Mouse (Mus musculus) neural tube, embryonic 12.5 days (tissue): Measurements from ENCODE around the gene Cc2d2b. TPM values are rescaled to one million over a fixed set of nuclear protein-coding genes. Genes with fewer than 3 reads are reported as not detected.

Source experiments
- ATAC-seq: fragments of 200-750 bp; cut with Nextera tagmentation; 2 replicates; pipeline ENCODE4 v1.8.0; 2017; ENCODE audit warnings: low read depth, mild to moderate bottlenecking, moderate TSS enrichment, moderate library complexity; ENCODE audit not compliant: low FRiP score
- H3K27ac ChIP-seq: fragments of 300-500 bp; sonication (generic); 2 replicates; pipeline ENCODE4 v1.5.1; 2016
- H3K27me3 ChIP-seq: fragments of 300-500 bp; sonication (generic); replicated peaks from 2 replicates; pipeline ENCODE4 v1.6.1; 2016; ENCODE audit warnings: mild to moderate bottlenecking
- H3K36me3 ChIP-seq: fragments of 300-500 bp; sonication (generic); 2 replicates; pipeline ENCODE4 v1.6.1; 2016; ENCODE audit warnings: mild to moderate bottlenecking
- H3K4me1 ChIP-seq: fragments of 300-500 bp; sonication (generic); 2 replicates; pipeline ENCODE4 v1.6.1; 2016
- H3K4me2 ChIP-seq: fragments of 300-500 bp; sonication (generic); replicated peaks from 2 replicates; pipeline ENCODE4 v1.6.1; 2016; ENCODE audit warnings: mild to moderate bottlenecking
- H3K4me3 ChIP-seq: fragments of 300-500 bp; sonication (generic); 2 replicates; pipeline ENCODE4 v1.5.1; 2016
- H3K9ac ChIP-seq: fragments of 300-500 bp; sonication (generic); 2 replicates; pipeline ENCODE4 v1.6.1; 2016; ENCODE audit warnings: mild to moderate bottlenecking
- H3K9me3 ChIP-seq: fragments of 300-500 bp; sonication (generic); 2 replicates; pipeline ENCODE4 v1.6.1; 2016; ENCODE audit warnings: mild to moderate bottlenecking
- whole genome bisulfite sequencing: fragments of 180-500 bp; shearing (Covaris S2); methylation state at CpG from one replicate; pipeline ENCODE4 v1.1.7; 2016; 5-methylcytosine and 5-hydroxymethylcytosine counted together
- polyA plus RNA-seq: library from polyadenylated mRNA; unstranded; fragments of >200 nt; fragmentation: Nextera tagmentation; extraction: Ambion mirVana; gene quantifications from 2 replicates; pipeline ENCODE4 v1.2.1, GENCODE M21; 2016

Gene Cc2d2b
- polyA plus RNA-seq, 1 experiment from 2014 or later, result 0.08 TPM

GRCm38 (mm10) chr19:40728213-40728612 lies 20.3 kb upstream of the Cc2d2b start:
- H3K36me3 ChIP-seq, result no peaks in the 10 kb centered on the region
- H3K9me3 ChIP-seq, result no peaks in the 10 kb centered on the region
- H3K27ac ChIP-seq, result no peak overlapping the region
- WGBS, result 91% methylated on average over 4 of the region's 4 CpGs
- no peak overlapping the region for H3K4me3 ChIP-seq
- no peak overlapping the region for H3K9ac ChIP-seq
- no peaks in the 10 kb centered on the region for H3K27me3 ChIP-seq
- H3K4me2 ChIP-seq, result no peak overlapping the region
- ATAC-seq, result no peak
- H3K4me1 ChIP-seq, result no peaks in the 10 kb centered on the region

DNA sequence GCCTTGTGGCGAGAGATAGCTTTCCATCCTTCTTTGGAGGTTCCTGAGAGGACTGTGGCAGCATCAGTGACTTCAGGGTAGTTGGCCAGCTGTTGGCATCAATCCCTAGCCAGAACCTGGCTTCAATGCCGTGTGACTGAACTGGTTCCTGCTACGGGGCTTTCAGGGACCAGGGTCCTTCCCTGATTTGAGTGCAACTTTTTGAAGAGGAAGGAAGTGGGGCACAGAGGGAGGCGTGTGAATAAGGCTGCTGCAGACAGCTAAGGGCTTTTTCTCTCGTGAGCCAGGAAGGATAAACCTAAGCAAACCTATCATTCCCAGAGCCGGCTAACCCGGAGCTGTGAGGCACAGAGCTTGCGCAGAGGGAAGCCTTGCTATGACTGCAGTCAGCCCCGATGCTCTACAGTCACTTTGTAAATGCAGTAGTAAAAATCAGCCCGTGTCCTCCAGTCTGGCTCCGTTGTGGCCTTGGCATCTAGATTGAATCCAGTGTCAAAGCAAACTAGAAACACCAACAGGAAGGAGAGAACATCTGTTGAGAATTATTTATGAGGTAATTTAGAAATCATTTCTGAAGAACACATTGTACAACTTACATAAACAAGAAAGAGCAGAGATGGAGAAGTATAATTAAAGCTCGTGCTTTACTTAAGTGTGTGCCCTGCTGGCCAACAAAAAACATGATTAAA lies 19.7 kb upstream of the Cc2d2b start:
- no peaks in the 10 kb centered on the region for H3K36me3 ChIP-seq
- no peak overlapping the region for H3K4me2 ChIP-seq
- no peaks in the 10 kb centered on the region for H3K27me3 ChIP-seq
- no peak for ATAC-seq
- no peak overlapping the region for H3K27ac ChIP-seq
- H3K9ac ChIP-seq, result no peak overlapping the region
- 73% methylated on average over 12 of the region's 12 CpGs for WGBS
- no peak overlapping the region for H3K4me3 ChIP-seq
- H3K4me1 ChIP-seq, result no peaks in the 10 kb centered on the region
- no peaks in the 10 kb centered on the region for H3K9me3 ChIP-seq

DNA sequence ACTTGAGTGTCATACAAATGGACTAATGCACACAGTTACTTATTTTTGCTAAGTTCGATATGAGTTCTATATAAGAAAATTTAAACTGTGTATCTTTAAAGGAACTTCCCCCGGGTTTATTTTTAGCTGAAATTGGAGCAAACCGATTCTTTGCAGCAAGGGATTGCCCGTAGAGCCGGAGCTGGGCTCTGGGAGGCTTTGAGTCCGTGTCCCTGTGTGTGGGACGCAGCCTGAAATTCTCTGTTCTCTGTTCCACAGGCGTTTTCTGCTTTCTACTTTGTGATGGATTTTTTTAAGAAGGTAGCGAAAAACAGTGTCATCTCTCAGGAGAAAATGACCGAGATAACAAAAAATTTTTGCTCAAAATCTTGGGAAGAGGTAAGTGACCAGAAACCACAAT lies 15.1 kb upstream of the Cc2d2b start:
- WGBS, result 83% methylated on average over 10 of the region's 10 CpGs
- no peak overlapping the region for H3K27ac ChIP-seq

DNA sequence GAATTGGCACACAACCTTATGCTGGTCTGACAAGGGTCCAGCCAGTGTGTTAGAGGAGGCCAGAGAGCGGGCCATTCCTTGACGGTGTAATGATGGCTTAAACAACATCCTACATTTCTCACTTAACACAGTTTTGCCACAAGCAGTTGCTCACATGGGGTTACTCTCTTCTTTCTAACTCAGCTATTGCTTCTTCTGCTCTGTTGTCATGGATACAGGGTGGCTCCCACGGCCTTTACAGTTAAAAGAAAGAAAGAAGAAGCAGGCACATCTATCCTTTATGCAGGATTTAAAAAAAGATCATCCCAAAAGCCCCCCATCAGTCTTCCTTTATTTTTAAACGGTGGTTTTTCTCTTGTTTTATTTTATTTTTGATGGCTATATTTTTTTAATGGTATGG lies 14.7 kb upstream of the Cc2d2b start:
- H3K9me3 ChIP-seq, result no peaks in the 10 kb centered on the region
- no peak for ATAC-seq
- H3K4me3 ChIP-seq, result no peak overlapping the region
- no peak overlapping the region for H3K4me2 ChIP-seq
- H3K27ac ChIP-seq, result no peak overlapping the region
- H3K9ac ChIP-seq, result no peak overlapping the region
- peaks cover 5% of the 10 kb centered on the region; the same call in 1 of the 2 replicates for H3K4me1 ChIP-seq
- H3K27me3 ChIP-seq, result no peaks in the 10 kb centered on the region
- H3K36me3 ChIP-seq, result no peaks in the 10 kb centered on the region
- 61% methylated on average over 4 of the region's 4 CpGs for WGBS

More for the DNA sequence above, 15.1 kb upstream of the Cc2d2b start:
- H3K9ac ChIP-seq, result no peak overlapping the region
- H3K4me3 ChIP-seq, result no peak overlapping the region
- no peaks in the 10 kb centered on the region for H3K36me3 ChIP-seq
- no peak overlapping the region for H3K4me2 ChIP-seq
- H3K27me3 ChIP-seq, result no peaks in the 10 kb centered on the region
- no peaks in the 10 kb centered on the region for H3K9me3 ChIP-seq
- ATAC-seq, result no peak
- peaks cover 5% of the 10 kb centered on the region; the same call in 1 of the 2 replicates for H3K4me1 ChIP-seq

- no peaks in the 10 kb centered on the region for H3K9me3 ChIP-seq
- H3K4me2 ChIP-seq, result peak overlapping the region; percentile 54
- H3K27ac ChIP-seq, result 0 out of 2 replicates have a peak overlapping the region, but pooled peaks have one; percentile 3
- peak; percentile 93 for ATAC-seq
- peaks cover 5% of the 10 kb centered on the region; the same call in 1 of the 2 replicates for H3K4me1 ChIP-seq
- 0 out of 2 replicates have a peak overlapping the region, but pooled peaks have one; percentile 48 for H3K9ac ChIP-seq
- H3K36me3 ChIP-seq, result peaks cover 4% of the 10 kb centered on the region; the same call in 1 of the 2 replicates
- no peaks in the 10 kb centered on the region for H3K27me3 ChIP-seq
- H3K4me3 ChIP-seq, result no peak overlapping the region; the same call in 1 of the 2 replicates
- 18% methylated on average over 17 of the region's 17 CpGs for WGBS
Measured at GRCm38 (mm10) chr19:40736680-40737512, 11.7 kb upstream of the Cc2d2b start.

GRCm38 (mm10) chr19:40737613-40738012 lies 10.9 kb upstream of the Cc2d2b start:
- peak; percentile 34 for ATAC-seq
- H3K9ac ChIP-seq, result 0 out of 2 replicates have a peak overlapping the region, but pooled peaks have one; percentile 48
- H3K4me1 ChIP-seq, result peaks cover 5% of the 10 kb centered on the region; the same call in 1 of the 2 replicates
- H3K36me3 ChIP-seq, result peaks cover 4% of the 10 kb centered on the region; the same call in 1 of the 2 replicates
- H3K9me3 ChIP-seq, result no peaks in the 10 kb centered on the region
- no peaks in the 10 kb centered on the region for H3K27me3 ChIP-seq
- H3K4me3 ChIP-seq, result no peak overlapping the region
- WGBS, result 70% methylated on average over 5 of the region's 5 CpGs
- H3K27ac ChIP-seq, result no peak overlapping the region
- peak overlapping the region; percentile 54 for H3K4me2 ChIP-seq

GRCm38 (mm10) chr19:40738683-40739324 lies 9.7 kb upstream of the Cc2d2b start:
- no peaks in the 10 kb centered on the region for H3K27me3 ChIP-seq
- H3K36me3 ChIP-seq, result peaks cover 4% of the 10 kb centered on the region; the same call in 1 of the 2 replicates
- 85% methylated on average over 13 of the region's 13 CpGs for WGBS
- no peak overlapping the region for H3K4me3 ChIP-seq
- no peak overlapping the region for H3K27ac ChIP-seq
- H3K9me3 ChIP-seq, result no peaks in the 10 kb centered on the region
- no peak overlapping the region for H3K4me2 ChIP-seq
- ATAC-seq, result no peak
- H3K4me1 ChIP-seq, result peaks cover 5% of the 10 kb centered on the region; the same call in 1 of the 2 replicates
- no peak overlapping the region for H3K9ac ChIP-seq

DNA sequence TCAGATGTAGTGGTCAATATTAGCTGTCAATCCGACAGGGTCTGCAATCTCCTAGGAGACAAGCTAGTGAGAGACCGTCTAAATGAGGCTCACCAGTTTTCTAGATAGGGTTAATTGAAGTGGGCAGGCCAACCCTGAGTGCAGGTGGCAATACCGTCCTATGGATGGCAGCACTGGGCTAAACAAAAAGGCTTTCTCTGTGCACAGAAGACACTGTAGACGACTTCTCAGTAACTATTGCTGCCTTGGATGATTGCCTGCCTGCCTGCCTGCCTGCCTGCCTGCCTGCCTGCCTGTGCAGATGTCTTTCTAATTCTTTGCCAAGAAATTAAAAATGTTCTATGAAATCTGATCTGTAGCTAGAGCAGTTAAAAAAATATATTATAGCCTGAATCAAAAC lies 1.9 kb upstream of the Cc2d2b start:
- no peak for ATAC-seq
- 58% methylated on average over 4 of the region's 4 CpGs for WGBS

DNA sequence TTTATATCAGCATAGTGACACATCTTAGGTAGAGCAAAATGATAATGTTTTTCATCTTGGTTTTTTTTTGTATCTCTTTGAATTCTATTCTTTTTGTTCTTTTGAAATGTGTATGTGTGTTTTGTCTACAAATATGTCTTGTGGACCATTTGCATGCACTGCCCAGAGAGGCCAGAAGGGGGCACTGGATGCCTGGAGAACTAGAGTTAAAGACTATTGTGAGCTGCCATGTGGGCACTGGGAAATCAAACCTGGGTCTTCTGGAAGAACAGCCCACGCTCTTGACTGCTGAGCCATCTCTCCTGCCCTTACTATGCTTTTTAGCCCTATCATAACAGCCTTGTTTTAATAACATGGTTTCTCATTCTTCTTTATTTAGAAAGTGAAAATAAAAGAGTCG lies 5.8 kb downstream of the Cc2d2b start:
- no peaks in the 10 kb centered on the region for H3K4me1 ChIP-seq
- 79% methylated on average over 2 of the region's 2 CpGs for WGBS
- H3K4me2 ChIP-seq, result no peak overlapping the region
- no peaks in the 10 kb centered on the region for H3K36me3 ChIP-seq
- no peak overlapping the region for H3K4me3 ChIP-seq
- H3K27me3 ChIP-seq, result no peaks in the 10 kb centered on the region
- no peak overlapping the region for H3K9ac ChIP-seq
- no peak overlapping the region for H3K27ac ChIP-seq
- no peaks in the 10 kb centered on the region for H3K9me3 ChIP-seq
- ATAC-seq, result no peak

More for the DNA sequence above, 1.9 kb upstream of the Cc2d2b start:
- Histone ChIP-seq H3K27me3 (no peaks in the 10 kb centered on the region), H3K27ac (no peak overlapping the region), H3K9me3 (no peaks in the 10 kb centered on the region), H3K4me1 (no peaks in the 10 kb centered on the region), H3K4me3 (no peak overlapping the region), H3K9ac (no peak overlapping the region), H3K4me2 (no peak overlapping the region), H3K36me3 (no peaks in the 10 kb centered on the region)

DNA sequence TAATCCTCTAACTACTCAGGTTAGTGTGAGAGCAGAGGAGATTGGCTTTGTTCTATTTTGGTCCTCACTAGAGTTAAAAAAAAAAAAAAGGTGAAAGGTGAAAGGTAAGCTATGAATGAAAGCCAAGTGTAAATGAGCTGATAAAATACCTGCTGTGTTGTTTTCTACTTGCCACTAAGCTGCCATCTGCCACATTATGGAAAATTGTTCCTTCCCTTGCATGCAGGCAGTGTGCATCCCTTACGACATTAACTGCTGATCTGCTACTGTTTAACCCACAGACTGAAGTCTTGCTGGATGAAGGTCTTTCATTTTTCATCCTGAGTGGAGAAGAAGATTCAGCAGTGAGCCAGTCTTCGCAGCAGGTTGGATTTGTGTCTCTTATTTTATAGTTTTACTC lies 11.5 kb downstream of the Cc2d2b start:
- H3K4me1 ChIP-seq, result peaks cover 11% of the 10 kb centered on the region
- no peaks in the 10 kb centered on the region for H3K9me3 ChIP-seq
- no peaks in the 10 kb centered on the region for H3K27me3 ChIP-seq
- no peak overlapping the region for H3K4me2 ChIP-seq
- no peak overlapping the region for H3K27ac ChIP-seq
- H3K36me3 ChIP-seq, result no peaks in the 10 kb centered on the region
- no peak overlapping the region for H3K9ac ChIP-seq
- 82% methylated on average over 2 of the region's 2 CpGs for WGBS
- no peak for ATAC-seq
- no peak overlapping the region for H3K4me3 ChIP-seq

GRCm38 (mm10) chr19:40762023-40762759 lies 13.6 kb downstream of the Cc2d2b start:
- H3K4me2 ChIP-seq, result peak overlapping the region; percentile 50
- WGBS, result 40% methylated on average over 22 of the region's 22 CpGs
- H3K9me3 ChIP-seq, result no peaks in the 10 kb centered on the region
- no peaks in the 10 kb centered on the region for H3K36me3 ChIP-seq
- H3K4me1 ChIP-seq, result peaks cover 11% of the 10 kb centered on the region
- H3K27me3 ChIP-seq, result no peaks in the 10 kb centered on the region
- no peak overlapping the region for H3K4me3 ChIP-seq
- no peak for ATAC-seq
- H3K27ac ChIP-seq, result no peak overlapping the region
- no peak overlapping the region for H3K9ac ChIP-seq
